Mouse (Mus musculus) yolk sac, embryonic 10.5 days (tissue): ENCODE results near the gene Amh.
A peak's percentile ranks its signal among the peaks of the same experiment; 100 is the strongest.

Source experiments
- DNase-seq: peaks from one replicate; pipeline ENCODE4 v3.0.0-alpha.2; 2017; ENCODE audit warnings: low spot score

The Amh gene

GRCm38 (mm10) chr10:80804916-80805315 lies at the start of gene Amh:
Amh (plus strand) TSS chr10:80805243.
- no peak for DNase-seq

GRCm38 (mm10) chr10:80755291-80756015 lies 49.6 kb upstream of the Amh start:
- DNase-seq: no peak

- no peak for DNase-seq
These were observed 48.9 kb upstream of the Amh start for GRCm38 (mm10) chr10:80756099-80756498.

- no peak for DNase-seq
These were observed 48.5 kb upstream of the Amh start for GRCm38 (mm10) chr10:80756509-80756908.

- no peak for DNase-seq
These were observed 48.1 kb upstream of the Amh start for GRCm38 (mm10) chr10:80756967-80757366.

- peak; percentile 53 for DNase-seq
These were observed 47.3 kb upstream of the Amh start for GRCm38 (mm10) chr10:80757717-80758116.

- DNase-seq: peak; percentile 44
These were observed 46.4 kb upstream of the Amh start for GRCm38 (mm10) chr10:80758651-80759050.

GRCm38 (mm10) chr10:80760596-80761524 lies 44.2 kb upstream of the Amh start:
- DNase-seq: peak; percentile 22

- peak; percentile 58 for DNase-seq
These were observed 43.2 kb upstream of the Amh start for GRCm38 (mm10) chr10:80761821-80762220.

- DNase-seq: no peak
These were observed 41.5 kb upstream of the Amh start for GRCm38 (mm10) chr10:80763502-80763901.

- no peak for DNase-seq
These were observed 39.3 kb upstream of the Amh start for GRCm38 (mm10) chr10:80765746-80766145.

- DNase-seq: peak; percentile 55
These were observed 38.8 kb upstream of the Amh start for GRCm38 (mm10) chr10:80766161-80766815.

- DNase-seq: no peak
These were observed 36.7 kb upstream of the Amh start for GRCm38 (mm10) chr10:80768365-80768764.

GRCm38 (mm10) chr10:80773816-80774215 lies 31.2 kb upstream of the Amh start:
- DNase-seq: no peak

GRCm38 (mm10) chr10:80774549-80774948 lies 30.5 kb upstream of the Amh start:
- DNase-seq: peak; percentile 65

- no peak for DNase-seq
These were observed 30.1 kb upstream of the Amh start for GRCm38 (mm10) chr10:80774981-80775380.

GRCm38 (mm10) chr10:80775731-80776130 lies 29.3 kb upstream of the Amh start:
- no peak for DNase-seq

GRCm38 (mm10) chr10:80776358-80776869 lies 28.6 kb upstream of the Amh start:
- DNase-seq: no peak

GRCm38 (mm10) chr10:80777123-80777522 lies 27.9 kb upstream of the Amh start:
- DNase-seq: no peak

GRCm38 (mm10) chr10:80779565-80779964 lies 25.5 kb upstream of the Amh start:
- DNase-seq: no peak

GRCm38 (mm10) chr10:80784302-80784701 lies 20.7 kb upstream of the Amh start:
- no peak for DNase-seq

GRCm38 (mm10) chr10:80784871-80785270 lies 20.2 kb upstream of the Amh start:
- DNase-seq: no peak
